Mouse (Mus musculus) thymus, postnatal 36 days (tissue): ENCODE measurements around the gene Sec14l1.

Experiments used
- DNase-seq, 2 experiments: peaks; one replicate each; pipeline ENCODE4 v3.0.0; 2022; ENCODE audit warnings: mixed read lengths in 2 of 2

Gene Sec14l1

GRCm38 (mm10) chr11:117159257-117159945 lies 44.4 kb downstream of the Sec14l1 start:
- DNase-seq = no peak

- DNase-seq = no peak
Observed at GRCm38 (mm10) chr11:117159946-117160307, 45.0 kb downstream of the Sec14l1 start.

GRCm38 (mm10) chr11:117160791-117161190 lies 45.8 kb downstream of the Sec14l1 start:
- no peak for DNase-seq

DNA sequence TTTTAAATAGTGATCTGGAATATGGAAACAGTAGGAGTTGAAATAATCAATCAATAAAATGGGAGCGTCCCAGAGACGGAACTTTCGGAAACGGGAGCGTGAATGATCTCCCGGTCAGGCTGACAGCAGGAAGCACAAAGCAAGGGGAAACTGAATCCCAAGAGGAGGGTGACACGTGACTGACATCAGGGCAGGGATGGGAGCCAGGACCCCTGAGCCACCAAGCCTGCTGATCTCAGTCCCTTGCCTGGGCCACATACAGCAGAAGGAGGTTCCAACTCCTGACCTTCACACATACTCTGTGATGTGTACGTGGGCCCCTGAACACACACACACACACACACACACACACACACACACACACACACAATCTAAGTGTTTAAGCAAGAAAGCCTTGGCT lies 46.6 kb downstream of the Sec14l1 start:
- no peak for DNase-seq

DNA sequence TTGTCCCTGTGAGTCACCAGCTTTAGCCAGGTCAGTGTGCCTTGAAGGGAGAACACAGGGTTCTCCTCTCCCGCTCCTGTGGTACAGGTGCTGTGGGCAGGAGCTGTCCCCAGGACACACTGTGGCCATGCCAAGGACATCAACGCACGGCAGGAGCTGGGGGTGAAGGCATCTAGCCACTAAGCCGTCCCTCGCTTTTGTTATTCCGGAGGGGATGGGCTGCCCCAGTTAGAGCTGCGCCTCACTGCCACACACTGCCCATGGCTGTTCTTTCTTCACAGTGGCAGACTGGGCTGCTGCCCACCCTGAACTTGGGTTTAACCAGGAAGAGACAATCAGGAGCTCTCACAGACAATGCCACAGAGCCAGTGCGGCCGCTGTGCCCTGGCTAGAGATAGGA lies 48.1 kb downstream of the Sec14l1 start:
- no peak for DNase-seq

- DNase-seq = no peak
Observed at GRCm38 (mm10) chr11:117163771-117164170, 48.8 kb downstream of the Sec14l1 start.

- no peak for DNase-seq
Observed at GRCm38 (mm10) chr11:117168278-117169087, 53.5 kb downstream of the Sec14l1 start.

- DNase-seq = no peak
Observed at GRCm38 (mm10) chr11:117169088-117169635, 54.2 kb downstream of the Sec14l1 start.

DNA sequence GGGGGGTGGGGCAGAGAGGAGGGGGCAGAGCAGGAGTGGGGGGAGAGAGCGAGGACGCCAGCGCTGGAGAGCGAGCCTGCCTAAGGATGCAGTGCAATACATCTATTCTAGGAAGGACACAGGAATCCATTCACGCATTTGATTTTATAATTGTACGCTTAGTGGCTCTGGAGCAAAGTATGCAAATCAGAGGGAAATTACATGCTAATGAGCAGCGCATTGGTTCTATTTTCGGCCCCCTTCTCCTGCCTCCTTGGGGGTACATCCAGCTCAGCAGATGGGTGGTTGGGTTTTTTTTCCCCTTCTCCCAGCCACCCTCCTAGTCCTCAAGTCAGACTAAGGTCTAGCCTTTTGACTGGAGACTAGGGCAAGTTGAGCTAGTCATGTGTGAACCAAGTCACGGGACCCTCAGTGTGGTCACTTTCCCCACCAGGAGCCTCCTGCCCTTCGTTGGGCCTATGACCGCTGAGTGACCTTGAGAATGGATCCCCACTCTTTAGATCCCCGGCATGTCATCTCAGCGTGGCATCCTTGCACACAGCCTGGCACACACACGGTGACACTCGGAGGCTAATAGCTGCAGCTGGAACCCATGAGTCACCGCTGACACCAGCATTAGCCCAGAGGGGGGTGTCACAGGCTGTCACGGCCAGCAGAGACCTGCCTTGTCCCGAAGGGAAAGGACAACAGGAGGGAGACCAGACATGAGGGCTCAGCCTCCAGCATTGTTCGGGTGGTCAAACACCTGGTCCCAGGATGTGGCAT lies 55.0 kb downstream of the Sec14l1 start:
- DNase-seq = no peak

- DNase-seq = no peak
Observed at GRCm38 (mm10) chr11:117174098-117174892, 59.3 kb downstream of the Sec14l1 start.

DNA sequence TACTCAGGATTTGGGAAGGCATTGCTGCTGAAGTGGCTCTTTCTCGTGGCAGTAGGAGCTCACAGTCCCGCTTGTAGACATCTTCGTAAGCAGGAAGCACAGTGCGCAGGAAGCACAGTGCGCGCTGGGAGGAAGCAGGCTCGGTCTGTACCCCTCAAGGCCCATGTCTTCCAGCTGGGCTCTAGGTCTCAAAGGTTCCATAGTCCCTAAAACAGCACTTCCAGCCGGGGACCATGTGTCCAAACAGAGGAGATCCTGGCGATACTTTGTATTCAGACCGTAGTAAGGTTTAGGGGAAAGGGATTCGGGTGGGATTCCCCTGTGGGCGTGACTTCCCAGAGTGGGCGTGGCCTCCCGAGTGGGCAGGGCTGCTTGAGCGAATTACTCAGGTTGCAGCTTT lies 60.0 kb downstream of the Sec14l1 start:
- peak; percentile 63 to 71 for DNase-seq

DNA sequence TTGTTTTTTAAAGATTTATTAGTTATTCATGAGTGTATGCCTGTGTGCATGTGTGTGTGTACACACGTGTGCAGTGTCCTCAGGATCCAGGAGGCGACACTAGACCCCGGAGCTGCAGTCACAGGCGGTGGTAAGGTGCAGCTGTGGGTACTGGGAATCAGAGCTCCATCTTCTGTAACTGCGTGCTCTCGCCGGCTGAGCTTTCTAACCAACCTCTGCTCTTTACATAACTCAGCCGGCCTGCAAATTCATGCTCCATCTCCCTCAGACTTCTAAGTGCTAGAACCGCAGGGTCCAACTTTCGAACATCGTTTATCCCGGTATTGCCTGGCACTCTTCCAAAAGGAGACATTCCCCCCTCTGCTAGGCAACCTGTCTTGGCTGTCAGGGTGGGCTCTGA lies 60.5 kb downstream of the Sec14l1 start:
- DNase-seq = no peak

DNA sequence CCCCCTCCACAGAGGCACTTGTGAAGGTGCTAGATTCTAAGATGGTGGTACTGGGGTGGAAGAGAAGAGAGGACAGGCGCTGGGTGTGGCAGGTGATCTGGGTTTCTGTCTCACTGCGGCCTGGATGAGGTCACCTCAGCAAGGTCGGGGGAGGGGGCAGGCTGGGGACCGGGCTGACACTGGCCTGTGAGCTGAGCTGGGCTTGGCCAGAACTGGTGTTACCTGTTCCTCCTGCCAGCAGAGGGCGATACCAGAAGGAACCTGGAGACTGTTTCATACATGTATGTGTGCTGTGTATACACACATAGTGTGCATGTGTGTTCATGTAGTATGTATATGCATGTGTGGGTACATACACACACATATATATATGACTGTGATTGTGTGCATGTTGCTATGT lies 61.3 kb downstream of the Sec14l1 start:
- peak; percentile 55 for DNase-seq

DNA sequence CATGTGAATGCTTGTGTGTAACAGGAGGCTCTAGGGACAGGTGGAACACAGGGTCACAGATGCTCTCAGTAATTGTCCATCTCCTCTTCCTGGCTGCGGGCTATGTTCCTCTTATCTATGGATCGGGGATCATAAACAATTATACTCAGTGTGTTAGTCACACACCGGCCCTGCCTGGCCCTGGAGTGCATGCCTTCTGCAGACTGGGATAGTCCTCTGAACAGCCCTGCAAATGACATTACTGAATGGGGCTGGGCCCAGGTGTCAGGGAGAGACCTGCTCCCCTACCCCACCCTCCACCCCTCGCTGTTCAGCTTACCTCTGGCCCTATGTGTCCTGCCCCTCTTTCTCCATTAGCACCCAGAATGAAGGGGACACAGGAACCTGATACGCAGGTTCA lies 61.9 kb downstream of the Sec14l1 start:
- DNase-seq = no peak

GRCm38 (mm10) chr11:117177303-117177979 lies 62.5 kb downstream of the Sec14l1 start:
- peak; percentile 80 to 84 for DNase-seq

GRCm38 (mm10) chr11:117179902-117180301 lies 64.9 kb downstream of the Sec14l1 start:
- no peak for DNase-seq

GRCm38 (mm10) chr11:117182808-117183207 lies 67.8 kb downstream of the Sec14l1 start:
- no peak for DNase-seq

DNA sequence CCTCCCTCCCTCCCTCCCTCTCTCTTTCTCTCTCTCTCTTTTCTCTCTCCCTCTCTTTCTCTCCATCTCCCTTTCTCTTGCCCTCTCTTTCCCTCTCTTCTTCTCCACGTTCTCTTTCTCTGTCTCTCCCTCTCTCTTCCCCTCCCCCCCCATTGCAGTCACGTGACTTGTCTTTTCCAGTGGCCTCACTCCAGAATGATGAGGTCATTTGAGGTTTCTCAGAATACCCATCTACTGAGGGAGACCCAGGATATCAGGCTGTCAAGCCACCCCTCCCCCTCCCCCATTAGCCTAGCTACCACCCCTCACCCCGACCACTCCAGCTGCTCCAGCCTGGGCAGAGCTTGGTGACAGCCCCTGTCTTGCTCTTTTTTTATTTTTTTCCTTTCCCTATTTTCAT lies 68.3 kb downstream of the Sec14l1 start:
- no peak for DNase-seq

DNA sequence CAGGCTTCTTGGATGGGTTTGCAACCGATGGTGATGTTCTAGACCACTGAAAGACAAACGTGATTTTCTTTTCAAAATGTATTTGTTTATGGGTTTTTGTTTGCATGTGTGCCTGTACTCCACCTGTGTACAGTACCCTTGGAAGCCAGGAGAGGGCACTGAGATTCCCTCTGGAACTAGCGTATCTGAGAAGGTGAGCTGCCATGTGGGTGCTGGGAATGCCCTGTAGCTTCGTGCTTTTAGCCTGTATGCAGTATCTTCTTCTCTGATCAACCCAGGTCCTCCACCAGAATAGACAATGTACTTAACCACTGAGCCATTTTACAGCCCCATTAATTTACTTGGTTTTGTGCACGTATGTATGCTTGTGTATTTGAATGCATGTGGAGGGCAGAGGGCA lies 68.9 kb downstream of the Sec14l1 start:
- no peak for DNase-seq

GRCm38 (mm10) chr11:117185076-117185933 lies 70.3 kb downstream of the Sec14l1 start:
- DNase-seq = no peak

GRCm38 (mm10) chr11:117191524-117191923 lies 76.6 kb downstream of the Sec14l1 start:
- no peak for DNase-seq
